Mouse (Mus musculus): ENCODE measurements around the gene Tgfb3.

DNA sequence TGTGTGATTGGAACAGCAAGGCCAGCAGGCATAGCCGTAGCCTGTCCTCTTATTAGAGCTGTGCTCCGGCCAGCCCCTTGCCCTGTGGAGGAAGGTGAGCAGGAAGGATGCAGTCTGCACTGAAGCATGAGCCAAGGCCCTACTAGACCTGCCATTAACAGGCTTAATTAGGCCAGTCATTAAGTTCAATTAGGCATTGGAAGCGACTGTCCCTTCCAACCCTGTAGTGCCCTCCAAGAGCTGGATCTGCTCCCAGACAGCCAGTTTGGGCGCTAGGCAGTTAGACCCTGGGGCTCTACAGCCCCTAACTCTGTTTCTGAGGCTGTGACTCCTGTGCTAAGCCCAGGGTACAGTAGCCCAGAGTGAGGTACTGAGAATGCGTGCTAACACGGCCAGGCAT is 45.2 kb upstream of the Tgfb3 start:
- TF ChIP-seq CTCF (IDR thresholded peaks at IDR 0.05; ENCODE audit: extremely low read depth, insufficient read length, insufficient replicate concordance, low read depth, low read length) (no peak), POLR2A (IDR thresholded peaks at IDR 0.05; ENCODE audit: low read depth, low read length) (no peak)

Data from small intestine, adult 2 months (tissue).